Mouse (Mus musculus): ENCODE measurements around the gene Tarbp1.

DNA sequence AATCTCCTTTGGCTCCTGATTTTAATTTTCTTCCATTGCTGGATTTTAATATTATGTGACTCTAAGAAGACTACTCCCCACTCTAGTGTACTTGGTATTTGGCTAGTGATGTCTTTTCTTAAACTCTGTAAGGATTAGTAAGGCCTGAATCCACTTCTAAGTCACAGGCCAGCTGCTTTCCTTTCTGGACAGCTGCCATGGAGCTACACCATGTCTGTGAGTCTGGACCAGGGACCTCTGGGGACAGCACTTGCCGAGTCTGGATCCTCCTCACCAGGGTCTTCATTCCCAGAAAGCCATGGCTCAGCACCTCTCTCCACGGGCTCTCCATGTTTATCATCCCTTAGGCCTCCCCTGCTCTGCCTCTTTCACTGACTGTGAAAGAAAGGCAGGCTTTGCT lies 94.7 kb downstream of the Tarbp1 start:
- TF ChIP-seq ZNF384 (IDR thresholded peaks at IDR 0.05; ENCODE audit: low read depth, low read length) (no peak), ZC3H11A (IDR thresholded peaks at IDR 0.05; ENCODE audit: borderline replicate concordance, low read depth, low read length) (no peak), MAFK (IDR thresholded peaks at IDR 0.05; ENCODE audit: insufficient read depth, low read depth, low read length) (no peak), CHD2 (IDR thresholded peaks at IDR 0.05; ENCODE audit: low read depth, low read length) (no peak)
